Mouse (Mus musculus) neural tube, embryonic 13.5 days (tissue): ENCODE measurements around the gene Notch2. TPM values are rescaled to one million over a fixed set of nuclear protein-coding genes. Genes with fewer than 3 reads are reported as not detected.

Experiments
- ATAC-seq: fragments of 200-750 bp; cut with Nextera tagmentation; 2 replicates; pipeline ENCODE4 v1.8.0; 2017; ENCODE audit warnings: low read depth, mild to moderate bottlenecking, moderate TSS enrichment, moderate library complexity
- H3K27ac ChIP-seq: fragments of 300-500 bp; sonication (generic); replicated peaks from 2 replicates; pipeline ENCODE4 v1.5.1; 2015; ENCODE audit warnings: moderate library complexity, mild to moderate bottlenecking, inconsistent platforms
- H3K27me3 ChIP-seq: fragments of 300-500 bp; sonication (generic); 2 replicates; pipeline ENCODE4 v1.6.1; 2015; ENCODE audit warnings: mild to moderate bottlenecking, inconsistent platforms
- H3K36me3 ChIP-seq: fragments of 300-500 bp; sonication (generic); 2 replicates; pipeline ENCODE4 v1.6.1; 2015; ENCODE audit warnings: mild to moderate bottlenecking, inconsistent platforms
- H3K4me1 ChIP-seq: fragments of 300-500 bp; sonication (generic); replicated peaks from 2 replicates; pipeline ENCODE4 v1.6.1; 2015; ENCODE audit warnings: inconsistent platforms
- H3K4me2 ChIP-seq: fragments of 300-500 bp; sonication (generic); 2 replicates; pipeline ENCODE4 v1.6.1; 2015; ENCODE audit warnings: inconsistent platforms, mild to moderate bottlenecking, moderate library complexity
- H3K4me3 ChIP-seq: fragments of 300-500 bp; sonication (generic); 2 replicates; pipeline ENCODE4 v1.5.1; 2015; ENCODE audit warnings: mild to moderate bottlenecking, inconsistent platforms
- H3K9ac ChIP-seq: fragments of 300-500 bp; sonication (generic); 2 replicates; pipeline ENCODE4 v1.6.1; 2015; ENCODE audit warnings: moderate library complexity, mild to moderate bottlenecking, inconsistent platforms
- H3K9me3 ChIP-seq: fragments of 300-500 bp; sonication (generic); 2 replicates; pipeline ENCODE4 v1.6.1; 2016; ENCODE audit warnings: inconsistent platforms
- WGBS: fragments of 180-500 bp; shearing (Covaris S2); methylation state at CpG from one replicate; pipeline ENCODE4 v1.1.7; 2015; 5-methylcytosine and 5-hydroxymethylcytosine counted together
- polyA plus RNA-seq: library from polyadenylated mRNA; unstranded; fragments of >200 nt; fragmentation: Nextera tagmentation; extraction: Ambion mirVana; gene quantifications from 2 replicates; pipeline ENCODE4 v1.2.1, GENCODE M21; 2015

The Notch2 gene
- polyA plus RNA-seq, 1 experiment from 2014 or later, result 11.2 TPM

DNA sequence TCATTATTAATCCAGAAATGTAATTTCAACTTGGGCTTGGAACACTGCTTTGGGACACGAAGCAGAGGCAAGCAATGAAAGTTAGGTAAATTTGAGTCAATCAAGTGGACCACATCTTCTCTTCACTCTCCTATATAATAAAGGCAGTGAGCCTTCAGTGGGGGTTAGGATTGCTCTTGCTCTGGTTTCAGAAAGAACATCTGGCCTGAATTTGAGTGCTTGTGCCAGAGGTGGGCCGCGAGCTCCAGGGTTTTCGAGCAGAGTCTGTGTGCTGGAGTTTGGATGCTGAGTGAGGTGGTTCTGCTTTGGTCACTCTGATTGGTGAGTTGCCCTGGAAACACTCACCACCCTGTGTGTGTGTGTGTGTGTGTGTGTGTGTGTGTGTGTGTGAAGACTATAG is 73.1 kb downstream of the Notch2 start:
- no peak overlapping the region for H3K9ac ChIP-seq
- H3K27ac ChIP-seq, result 0 out of 2 replicates have a peak overlapping the region, but pooled peaks have one; percentile 18
- H3K27me3 ChIP-seq, result no peaks in the 10 kb centered on the region
- H3K4me1 ChIP-seq, result peaks cover 50% of the 10 kb centered on the region
- H3K36me3 ChIP-seq, result peaks cover 7% of the 10 kb centered on the region; the same call in 1 of the 2 replicates
- no peaks in the 10 kb centered on the region for H3K9me3 ChIP-seq
- ATAC-seq, result no peak
- no peak overlapping the region for H3K4me2 ChIP-seq
- H3K4me3 ChIP-seq, result no peak overlapping the region
- 85% methylated on average over 4 of the region's 4 CpGs for WGBS

DNA sequence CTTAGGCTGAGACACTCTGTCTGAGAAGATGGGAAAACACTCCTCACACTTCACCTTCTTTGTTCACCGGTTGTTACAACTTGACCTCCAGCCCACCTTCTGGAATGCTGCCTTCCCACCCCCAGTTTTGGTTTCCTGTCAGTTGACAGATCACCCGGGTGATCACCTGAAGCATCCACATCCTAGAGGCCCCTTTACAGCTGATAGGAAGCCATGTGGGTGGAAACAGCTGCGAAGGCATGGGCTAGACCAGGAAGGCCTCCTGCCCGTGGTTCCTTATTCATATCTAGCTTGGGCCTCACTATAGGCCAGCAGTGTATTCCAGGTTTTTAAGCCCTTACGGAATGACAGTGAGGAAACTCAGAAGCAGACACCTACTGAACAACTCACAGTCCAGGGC is 73.5 kb downstream of the Notch2 start:
- WGBS, result 81% methylated on average over 5 of the region's 5 CpGs
- Histone ChIP-seq H3K27me3 (no peaks in the 10 kb centered on the region), H3K36me3 (peaks cover 4% of the 10 kb centered on the region; the same call in 1 of the 2 replicates), H3K4me1 (peaks cover 50% of the 10 kb centered on the region), H3K4me2 (no peak overlapping the region), H3K4me3 (no peak overlapping the region), H3K27ac (no peak overlapping the region), H3K9me3 (no peaks in the 10 kb centered on the region), H3K9ac (no peak overlapping the region)
- no peak for ATAC-seq

DNA sequence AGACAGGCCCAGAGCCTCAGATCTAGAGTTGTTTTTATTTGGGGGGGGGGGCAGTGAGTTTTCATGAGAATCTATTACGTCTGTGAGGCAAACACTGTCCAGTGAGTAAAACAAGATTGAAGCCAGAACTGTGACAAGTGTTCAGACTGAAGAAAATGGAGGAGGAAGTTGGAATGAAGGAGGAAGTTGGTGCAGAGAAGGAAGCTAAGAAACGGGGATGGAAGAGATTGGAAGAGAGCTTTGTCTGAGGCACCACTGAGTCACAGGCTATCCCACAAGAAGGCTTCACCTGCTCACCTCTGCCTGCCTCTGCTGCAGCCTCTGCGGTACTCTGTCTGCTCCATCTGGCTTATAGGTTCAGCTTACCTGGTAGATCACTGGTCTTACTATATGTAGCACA is 74.2 kb downstream of the Notch2 start:
- no peaks in the 10 kb centered on the region for H3K9me3 ChIP-seq
- H3K27me3 ChIP-seq, result no peaks in the 10 kb centered on the region
- H3K36me3 ChIP-seq, result no peaks in the 10 kb centered on the region
- no peak overlapping the region for H3K27ac ChIP-seq
- H3K4me2 ChIP-seq, result no peak overlapping the region
- H3K9ac ChIP-seq, result no peak overlapping the region
- peaks cover 50% of the 10 kb centered on the region for H3K4me1 ChIP-seq
- no peak overlapping the region for H3K4me3 ChIP-seq
- ATAC-seq, result no peak
- 92% methylated on average over 3 of the region's 3 CpGs for WGBS

DNA sequence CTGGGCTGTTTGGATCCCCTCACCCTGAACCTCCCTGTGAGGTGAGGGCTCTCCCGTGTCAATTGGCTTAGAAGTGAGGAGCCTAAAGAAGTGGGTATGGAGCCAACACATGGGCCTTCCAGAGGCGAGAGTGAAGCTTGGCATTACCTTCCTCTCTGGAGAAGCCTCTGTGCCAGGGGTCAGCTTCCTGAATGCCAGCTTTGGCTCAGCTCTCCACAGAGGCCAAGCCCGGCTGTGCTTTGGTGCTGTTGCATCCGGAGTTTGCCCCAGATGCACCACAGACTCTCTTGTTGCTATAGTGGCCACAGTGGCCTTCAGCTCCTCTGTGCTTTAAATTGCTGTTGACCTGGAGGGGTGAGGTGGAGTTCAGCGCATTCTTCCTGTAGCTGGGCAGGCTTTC is 76.4 kb downstream of the Notch2 start:
- 80% methylated on average over 5 of the region's 5 CpGs for WGBS
- ATAC-seq, result 0 out of 2 replicates have a peak, but pooled peaks have one; percentile 7
- Histone ChIP-seq H3K27me3 (no peaks in the 10 kb centered on the region), H3K4me2 (no peak overlapping the region), H3K4me3 (no peak overlapping the region), H3K27ac (peak overlapping the region; percentile 33; the same call in 1 of the 2 replicates), H3K9ac (no peak overlapping the region), H3K9me3 (no peaks in the 10 kb centered on the region), H3K4me1 (peaks cover 58% of the 10 kb centered on the region), H3K36me3 (no peaks in the 10 kb centered on the region)

DNA sequence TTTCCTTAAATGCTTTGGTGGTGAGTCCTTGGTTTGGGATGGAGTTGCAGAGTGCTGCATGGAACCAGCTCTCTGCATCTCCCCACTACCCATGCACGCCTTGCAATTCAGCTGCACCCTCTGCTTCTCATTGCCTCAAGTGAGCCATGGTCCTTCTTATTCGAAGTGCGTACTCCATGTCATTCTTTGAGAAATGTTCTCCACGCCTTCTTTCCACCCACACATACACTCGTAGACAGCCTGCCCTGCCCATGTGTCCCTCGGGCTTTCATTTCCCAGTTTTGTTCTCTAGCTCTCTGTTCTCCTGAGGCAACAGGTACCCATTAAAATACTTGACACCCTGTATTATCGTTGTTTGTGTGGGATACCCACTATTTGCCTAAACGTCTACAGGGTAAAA is 76.8 kb downstream of the Notch2 start:
- 77% methylated on average over 8 of the region's 8 CpGs for WGBS
- H3K4me1 ChIP-seq, result peaks cover 54% of the 10 kb centered on the region
- H3K4me2 ChIP-seq, result no peak overlapping the region
- no peaks in the 10 kb centered on the region for H3K36me3 ChIP-seq
- no peak overlapping the region for H3K4me3 ChIP-seq
- H3K27me3 ChIP-seq, result no peaks in the 10 kb centered on the region
- no peak for ATAC-seq
- 0 out of 2 replicates have a peak overlapping the region, but pooled peaks have one; percentile 33 for H3K27ac ChIP-seq
- no peak overlapping the region for H3K9ac ChIP-seq
- no peaks in the 10 kb centered on the region for H3K9me3 ChIP-seq

DNA sequence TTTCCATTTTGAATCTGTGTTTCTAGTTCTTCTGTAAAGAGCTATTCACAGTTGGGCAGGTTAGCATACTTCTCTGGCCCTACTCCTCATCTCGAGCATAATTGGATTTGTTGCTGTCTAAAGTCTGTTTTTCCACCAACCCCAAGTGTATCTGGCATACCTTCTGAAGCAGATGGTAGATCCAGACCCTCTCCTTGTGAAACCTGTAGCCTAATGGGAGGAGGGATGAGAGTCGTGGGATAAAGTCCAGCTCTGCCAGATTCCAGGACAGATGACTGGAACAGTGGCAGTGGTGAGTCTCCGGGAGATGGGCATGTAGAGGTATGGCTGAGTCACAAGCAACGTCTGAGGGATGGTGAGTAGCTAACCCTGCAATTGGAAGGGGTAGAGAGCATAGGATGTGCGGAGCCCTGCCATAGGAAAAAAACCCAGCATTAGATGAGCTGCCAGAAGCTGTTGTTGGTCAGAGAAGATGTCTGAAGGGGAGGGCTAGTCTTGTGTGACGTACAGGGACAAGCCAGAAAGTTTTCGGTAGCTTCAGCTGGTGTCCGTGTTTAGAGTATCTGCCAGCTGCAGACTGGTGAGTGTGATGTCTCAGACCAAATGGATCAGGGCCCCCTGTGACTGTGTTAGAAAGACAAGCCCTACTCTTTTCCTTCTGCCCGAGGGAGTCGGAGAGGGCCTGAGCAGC is 79.5 kb downstream of the Notch2 start:
- peaks cover 41% of the 10 kb centered on the region for H3K4me1 ChIP-seq
- 88% methylated on average over 10 of the region's 10 CpGs for WGBS
- H3K9me3 ChIP-seq, result no peaks in the 10 kb centered on the region

DNA sequence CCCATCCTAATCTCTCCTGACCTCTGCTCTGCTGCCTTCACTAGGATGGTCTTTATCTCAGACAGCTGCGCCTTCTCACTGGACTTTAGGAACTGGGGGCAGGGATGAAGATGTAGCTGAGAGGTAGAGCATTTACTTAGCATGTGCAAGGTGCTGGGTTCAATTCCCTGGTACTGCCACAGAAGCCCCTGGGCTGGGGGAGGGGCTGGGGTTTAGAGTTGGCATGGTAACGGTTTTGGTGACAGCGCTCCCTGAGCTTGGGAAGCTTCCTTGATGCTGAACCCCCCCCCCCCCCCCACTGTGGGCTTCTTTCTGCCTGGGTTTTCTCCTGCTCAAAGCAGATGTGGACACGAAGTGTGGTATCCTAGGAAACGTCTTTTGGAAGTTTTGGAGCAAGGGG is 80.6 kb downstream of the Notch2 start:
- no peaks in the 10 kb centered on the region for H3K27me3 ChIP-seq
- H3K4me2 ChIP-seq, result no peak overlapping the region
- no peak for ATAC-seq
- peaks cover 41% of the 10 kb centered on the region for H3K4me1 ChIP-seq
- no peak overlapping the region; the same call in 1 of the 2 replicates for H3K27ac ChIP-seq
- 54% methylated on average over 5 of the region's 5 CpGs for WGBS
- H3K36me3 ChIP-seq, result peaks cover 3% of the 10 kb centered on the region; the same call in 1 of the 2 replicates
- no peaks in the 10 kb centered on the region for H3K9me3 ChIP-seq
- no peak overlapping the region for H3K4me3 ChIP-seq
- H3K9ac ChIP-seq, result no peak overlapping the region

More for the DNA sequence above, 79.5 kb downstream of the Notch2 start:
- Histone ChIP-seq H3K9ac (no peak overlapping the region), H3K27ac (no peak overlapping the region), H3K4me3 (no peak overlapping the region), H3K36me3 (no peaks in the 10 kb centered on the region), H3K27me3 (no peaks in the 10 kb centered on the region), H3K4me2 (no peak overlapping the region)
- no peak for ATAC-seq

DNA sequence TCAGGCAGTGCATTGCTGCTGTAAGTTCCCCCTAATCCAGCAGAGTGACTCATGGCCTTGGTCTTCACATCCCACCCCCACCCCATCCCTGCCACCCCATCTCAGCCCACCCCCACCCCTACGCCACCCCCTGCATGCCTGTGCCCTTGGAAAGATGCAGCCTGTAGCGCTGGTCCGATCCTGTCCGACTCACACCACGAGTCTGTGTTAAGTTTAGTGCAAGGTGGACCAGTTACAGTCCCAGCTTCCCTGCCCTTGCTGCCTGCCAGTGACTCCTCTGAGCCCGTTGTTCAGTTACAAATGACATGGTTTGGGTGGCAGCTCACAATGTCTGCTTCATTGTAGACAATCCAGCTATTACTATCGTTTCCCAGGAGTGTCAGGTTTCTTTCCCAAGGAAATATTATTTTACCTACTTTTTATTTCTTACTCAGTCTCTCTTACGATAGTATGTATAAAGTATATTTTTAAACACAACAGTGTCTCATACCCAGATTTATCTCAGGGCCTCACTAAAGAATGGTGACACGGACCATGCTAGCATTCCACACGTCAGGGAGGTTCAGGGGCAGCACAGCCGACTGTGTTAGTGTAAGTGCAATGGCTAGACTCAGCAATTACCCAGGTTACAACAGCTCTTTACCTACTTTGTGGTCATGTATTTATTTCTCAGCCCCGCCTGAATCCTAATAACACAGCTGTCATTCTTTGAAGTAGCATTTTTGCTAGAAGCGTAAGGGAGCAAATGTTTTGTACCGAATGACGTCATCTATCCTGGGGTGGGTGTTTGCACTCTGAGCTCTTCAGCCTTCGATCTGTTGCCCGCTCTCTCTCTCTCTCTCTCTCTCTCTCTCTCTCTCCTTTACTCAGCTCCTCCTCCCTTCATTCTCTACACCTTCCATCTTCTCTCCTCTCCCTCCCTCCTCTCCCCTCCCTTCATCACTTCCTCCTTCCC is 81.6 kb downstream of the Notch2 start:
- Histone ChIP-seq H3K4me1 (peaks cover 32% of the 10 kb centered on the region), H3K27ac (no peak overlapping the region), H3K27me3 (no peaks in the 10 kb centered on the region), H3K36me3 (peaks cover 11% of the 10 kb centered on the region), H3K9ac (no peak overlapping the region), H3K4me2 (no peak overlapping the region), H3K4me3 (no peak overlapping the region), H3K9me3 (no peaks in the 10 kb centered on the region)
- no peak for ATAC-seq
- WGBS, result 78% methylated on average over 17 of the region's 17 CpGs

DNA sequence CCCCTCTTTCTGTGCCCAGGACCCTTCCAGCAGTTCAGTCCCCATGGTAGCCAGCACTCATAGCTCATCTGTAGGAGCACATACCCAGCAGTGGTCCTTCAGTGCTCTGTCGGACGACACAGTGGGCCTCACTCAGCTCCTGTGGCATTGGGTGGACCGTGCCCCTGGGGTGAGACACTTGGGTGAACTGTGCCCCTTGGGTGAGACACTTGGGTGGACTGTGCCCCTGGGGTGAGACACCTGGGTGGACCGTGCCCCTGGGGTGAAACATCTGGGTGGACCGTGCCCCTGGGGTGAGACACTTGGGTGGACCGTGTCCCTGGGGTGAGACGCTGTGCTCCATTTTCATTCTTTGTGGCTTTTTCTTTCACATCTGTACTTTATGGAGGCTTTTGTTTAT is 83.7 kb downstream of the Notch2 start:
- no peak for ATAC-seq
- no peak overlapping the region for H3K9ac ChIP-seq
- H3K36me3 ChIP-seq, result peaks cover 32% of the 10 kb centered on the region
- no peaks in the 10 kb centered on the region for H3K27me3 ChIP-seq
- no peak overlapping the region for H3K4me2 ChIP-seq
- no peaks in the 10 kb centered on the region for H3K9me3 ChIP-seq
- peaks cover 31% of the 10 kb centered on the region for H3K4me1 ChIP-seq
- H3K27ac ChIP-seq, result no peak overlapping the region
- H3K4me3 ChIP-seq, result no peak overlapping the region
- 95% methylated on average over 7 of the region's 7 CpGs for WGBS

DNA sequence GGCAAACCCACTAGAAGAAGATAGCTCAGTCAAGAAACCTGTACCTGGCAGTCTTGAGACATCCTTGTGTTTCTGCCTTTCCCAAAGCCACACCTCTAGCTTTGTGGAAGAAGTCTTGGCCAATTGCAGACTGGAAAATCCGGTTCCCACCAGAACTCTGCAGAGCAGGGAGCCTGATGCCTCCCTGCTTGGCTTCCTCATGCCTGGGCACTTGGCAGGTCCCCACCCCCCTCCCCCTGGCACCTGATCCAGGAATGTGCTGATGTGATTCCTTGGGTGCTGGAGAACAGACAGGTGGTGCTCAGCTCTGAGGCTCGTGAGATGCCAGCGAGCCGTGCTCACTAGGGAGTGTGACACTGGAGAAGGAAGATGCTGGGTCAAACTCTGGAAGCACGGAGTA is 85.3 kb downstream of the Notch2 start:
- H3K9ac ChIP-seq, result no peak overlapping the region
- WGBS, result 94% methylated on average over 5 of the region's 5 CpGs

DNA sequence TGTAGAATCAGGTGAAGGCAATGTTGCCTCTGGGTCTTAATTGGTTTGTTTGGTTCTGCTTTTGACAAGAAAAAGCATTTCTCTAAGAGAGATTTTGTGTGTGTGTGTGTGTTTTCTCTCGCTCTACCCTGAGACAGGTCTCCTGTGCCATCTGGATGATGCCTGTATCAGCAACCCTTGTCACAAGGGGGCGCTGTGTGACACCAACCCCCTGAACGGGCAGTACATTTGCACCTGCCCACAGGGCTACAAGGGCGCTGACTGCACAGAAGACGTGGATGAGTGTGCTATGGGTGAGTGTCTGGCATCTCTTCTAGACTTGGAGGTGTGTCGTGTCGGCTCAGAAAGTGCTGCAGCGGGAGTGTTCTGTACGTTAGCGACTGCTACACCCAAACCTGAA is 86.0 kb downstream of the Notch2 start:
- Histone ChIP-seq H3K9ac (no peak overlapping the region), H3K4me3 (no peak overlapping the region), H3K4me2 (no peak overlapping the region), H3K27me3 (no peaks in the 10 kb centered on the region), H3K36me3 (peaks cover 47% of the 10 kb centered on the region), H3K27ac (no peak overlapping the region), H3K9me3 (peaks cover 6% of the 10 kb centered on the region; the same call in 1 of the 2 replicates), H3K4me1 (peaks cover 21% of the 10 kb centered on the region)
- WGBS, result 87% methylated on average over 10 of the region's 10 CpGs
- ATAC-seq, result no peak

More for the DNA sequence above, 85.3 kb downstream of the Notch2 start:
- Histone ChIP-seq H3K4me1 (peaks cover 21% of the 10 kb centered on the region), H3K4me3 (no peak overlapping the region), H3K4me2 (no peak overlapping the region), H3K9me3 (peaks cover 6% of the 10 kb centered on the region; the same call in 1 of the 2 replicates), H3K36me3 (peaks cover 47% of the 10 kb centered on the region), H3K27me3 (no peaks in the 10 kb centered on the region), H3K27ac (no peak overlapping the region)
- no peak for ATAC-seq

DNA sequence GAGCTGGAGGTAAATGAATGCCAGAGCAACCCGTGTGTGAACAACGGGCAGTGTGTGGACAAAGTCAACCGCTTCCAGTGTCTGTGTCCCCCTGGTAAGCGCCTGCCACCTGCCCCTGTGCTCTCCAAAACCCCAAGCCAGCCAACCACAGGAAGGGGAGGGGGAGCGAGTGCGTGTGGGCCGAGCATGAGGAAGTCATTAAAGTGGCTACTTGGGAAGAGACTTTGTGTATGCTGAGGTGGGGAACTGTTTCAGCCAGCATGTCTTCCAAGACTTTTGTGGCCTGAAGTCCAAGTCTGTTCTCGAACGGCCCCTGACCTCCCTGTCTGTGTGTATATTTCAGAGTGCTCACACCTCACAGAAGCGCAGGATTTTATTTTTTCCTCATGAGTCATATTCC is 88.2 kb downstream of the Notch2 start:
- ATAC-seq, result no peak
- H3K27ac ChIP-seq, result no peak overlapping the region
- H3K4me1 ChIP-seq, result peaks cover 32% of the 10 kb centered on the region
- peaks cover 47% of the 10 kb centered on the region for H3K36me3 ChIP-seq
- peaks cover 6% of the 10 kb centered on the region; the same call in 1 of the 2 replicates for H3K9me3 ChIP-seq
- H3K4me2 ChIP-seq, result no peak overlapping the region
- H3K4me3 ChIP-seq, result no peak overlapping the region
- 78% methylated on average over 10 of the region's 10 CpGs for WGBS
- H3K9ac ChIP-seq, result no peak overlapping the region
- no peaks in the 10 kb centered on the region for H3K27me3 ChIP-seq
